Mouse (Mus musculus): ENCODE measurements around the gene Ifi206. TPM values are rescaled to one million over a fixed set of nuclear protein-coding genes. Genes with fewer than 3 reads are reported as not detected.

Gene Ifi206
- polyA plus RNA-seq, 1 experiment from 2014 or later, result 0.12 TPM

DNA sequence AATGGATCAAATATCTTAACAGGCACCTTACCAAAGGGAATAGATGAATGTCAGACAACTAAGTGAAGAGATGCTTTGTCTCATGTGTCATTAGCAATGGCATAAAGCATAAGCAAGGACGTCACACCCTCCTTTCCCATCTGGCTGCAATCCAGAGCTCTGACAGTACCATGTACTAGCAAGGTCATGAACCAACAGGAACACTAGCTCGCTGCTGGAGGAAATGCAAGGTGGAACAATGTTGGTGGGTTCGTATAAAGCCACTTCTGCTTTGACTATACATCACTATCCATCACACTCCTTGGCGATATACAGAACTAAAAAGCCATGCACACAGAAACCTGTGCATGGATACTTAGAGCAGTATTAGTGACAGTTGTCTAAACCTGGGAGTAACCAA is 43.8 kb downstream of the Ifi206 start:
- Histone ChIP-seq H3K27me3 (no peaks in the 10 kb centered on the region), H3K36me3 (no peaks in the 10 kb centered on the region), H3K9me3 (replicated peaks) (no peaks in the 10 kb centered on the region), H3K27ac (no peak overlapping the region), H3K9ac (no peak overlapping the region), H3K4me1 (replicated peaks) (no peaks in the 10 kb centered on the region), H3K4me3 (replicated peaks) (no peak overlapping the region), H3K4me2 (no peak overlapping the region)
- no peak for ATAC-seq (ENCODE audit: low read depth)
- no peak for DNase-seq
- 49% methylated on average over 4 of the region's 4 CpGs for WGBS (ENCODE audit: insufficient replicate concordance)

DNA sequence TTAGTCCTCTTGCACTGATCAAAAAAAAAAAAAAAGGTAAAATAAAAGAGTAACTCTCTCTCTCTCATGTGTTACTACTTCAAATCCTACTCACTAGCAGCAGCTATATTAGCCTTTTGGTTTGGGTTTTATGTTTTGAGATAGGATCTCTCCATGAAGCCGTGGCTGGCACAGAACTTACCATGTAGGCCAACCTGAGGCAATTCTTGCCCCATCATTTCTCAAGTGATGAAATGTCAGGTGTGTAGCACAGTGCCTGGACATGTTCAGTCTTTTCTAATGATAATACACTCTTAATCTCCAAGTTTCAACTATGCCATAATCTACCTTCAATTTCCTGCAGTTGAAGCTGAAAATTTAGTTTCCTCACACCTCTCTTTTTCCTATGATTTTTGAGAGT is 47.8 kb downstream of the Ifi206 start:
- DNase-seq, result no peak
- H3K4me1 ChIP-seq (replicated peaks), result 0 out of 2 replicates have a peak, but pooled peaks cover 3% of the 10 kb centered on the region
- H3K36me3 ChIP-seq, result no peaks in the 10 kb centered on the region
- 69% methylated on average over 1 of the region's 1 CpGs for WGBS (ENCODE audit: insufficient replicate concordance)
- H3K4me3 ChIP-seq (replicated peaks), result no peak overlapping the region
- no peaks in the 10 kb centered on the region for H3K9me3 ChIP-seq (replicated peaks)
- H3K4me2 ChIP-seq, result no peak overlapping the region
- ATAC-seq (ENCODE audit: low read depth), result no peak
- H3K27ac ChIP-seq, result no peak overlapping the region
- H3K27me3 ChIP-seq, result no peaks in the 10 kb centered on the region
- H3K9ac ChIP-seq, result no peak overlapping the region

DNA sequence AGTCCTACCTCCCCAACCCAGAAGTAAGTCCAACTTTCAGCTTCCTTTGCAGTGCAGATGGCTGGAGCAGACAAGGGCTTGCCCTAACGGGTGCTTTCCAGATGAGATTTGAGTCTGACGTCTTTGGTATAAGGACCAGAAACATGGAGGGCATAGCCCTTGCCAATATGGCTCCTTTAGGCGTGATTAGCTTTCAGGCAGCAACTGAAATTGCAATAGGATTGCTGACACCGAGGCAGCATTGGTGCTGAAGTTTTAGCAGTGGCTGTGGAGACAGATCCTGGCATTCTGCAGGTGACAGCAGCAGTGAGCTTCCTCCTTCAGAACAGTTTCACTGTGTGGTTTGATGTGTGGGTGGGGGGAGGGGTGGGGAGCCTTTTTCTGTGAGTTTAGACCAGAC is 49.6 kb downstream of the Ifi206 start:
- DNase-seq (no peak), ATAC-seq (ENCODE audit: low read depth) (no peak)
- Histone ChIP-seq H3K4me2 (no peak overlapping the region), H3K27me3 (no peaks in the 10 kb centered on the region), H3K9me3 (replicated peaks) (no peaks in the 10 kb centered on the region), H3K27ac (no peak overlapping the region), H3K9ac (no peak overlapping the region), H3K4me3 (replicated peaks) (no peak overlapping the region), H3K4me1 (replicated peaks) (0 out of 2 replicates have a peak, but pooled peaks cover 3% of the 10 kb centered on the region), H3K36me3 (no peaks in the 10 kb centered on the region)
- WGBS (ENCODE audit: insufficient replicate concordance), result 21% methylated on average over 4 of the region's 4 CpGs

DNA sequence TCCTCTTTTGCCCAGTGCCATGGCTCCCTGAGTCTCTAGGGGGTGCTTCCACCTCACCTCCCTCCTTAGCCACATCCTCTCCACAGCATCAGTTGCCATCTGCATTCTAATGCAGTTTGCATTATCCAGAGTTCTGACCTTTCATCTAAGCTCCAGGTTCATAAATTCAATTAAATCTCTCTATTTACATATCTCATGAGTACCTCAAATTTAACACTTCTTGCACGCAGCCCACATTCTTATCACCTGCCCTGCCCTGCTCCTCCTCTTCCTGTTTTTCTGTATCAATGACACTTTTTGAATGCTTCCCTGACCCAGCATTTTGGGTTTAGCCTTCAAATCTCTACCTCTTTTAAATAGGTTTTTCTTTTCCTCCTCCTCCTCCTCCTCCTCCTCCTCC is 50.2 kb downstream of the Ifi206 start:
- 12% methylated on average over 1 of the region's 1 CpGs for WGBS (ENCODE audit: insufficient replicate concordance)

DNA sequence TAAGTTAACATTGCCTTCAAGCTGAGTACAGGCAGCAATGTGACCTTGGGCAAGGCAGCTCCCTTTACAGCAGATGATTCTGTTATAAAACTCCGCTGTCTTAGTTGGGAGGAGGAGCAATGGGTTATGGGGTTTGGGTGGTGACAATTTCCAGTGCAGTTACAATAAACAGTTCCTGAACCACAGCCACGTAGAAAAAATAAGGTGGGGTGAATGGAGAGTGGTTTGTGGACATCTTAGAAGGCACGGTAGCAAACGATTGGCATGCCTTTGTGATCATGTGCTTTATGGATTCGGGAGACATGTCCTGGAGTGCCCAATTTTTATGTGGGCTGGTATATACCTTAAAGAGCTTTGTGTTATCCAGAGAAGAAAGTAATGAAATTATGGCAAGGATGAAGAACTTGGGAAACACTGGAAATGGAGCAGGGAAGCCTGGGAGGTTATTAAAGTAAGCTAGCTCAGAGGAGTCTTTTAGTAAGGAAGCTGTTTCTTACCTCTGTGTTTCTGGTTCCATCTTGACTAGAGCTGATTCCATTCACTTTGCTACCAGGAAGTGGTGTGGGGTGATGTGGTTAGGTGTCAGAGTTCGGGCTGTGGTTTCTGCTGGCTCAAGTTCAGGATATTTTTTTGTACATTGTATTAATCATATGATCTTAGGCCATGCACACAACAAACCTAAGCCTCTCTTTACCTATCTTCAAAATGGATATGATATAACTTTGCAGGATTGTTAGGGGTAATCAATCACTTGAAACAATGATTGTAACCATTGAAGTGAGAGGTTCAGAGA is 53.5 kb downstream of the Ifi206 start:
- Histone ChIP-seq H3K27ac (no peak overlapping the region), H3K4me3 (replicated peaks) (no peak overlapping the region), H3K27me3 (no peaks in the 10 kb centered on the region), H3K36me3 (no peaks in the 10 kb centered on the region), H3K4me1 (replicated peaks) (0 out of 2 replicates have a peak, but pooled peaks cover 3% of the 10 kb centered on the region), H3K9ac (no peak overlapping the region), H3K9me3 (replicated peaks) (no peaks in the 10 kb centered on the region), H3K4me2 (no peak overlapping the region)
- ATAC-seq (ENCODE audit: low read depth) (no peak), DNase-seq (no peak)
- 42% methylated on average over 6 of the region's 6 CpGs for WGBS (ENCODE audit: insufficient replicate concordance)

More for the DNA sequence above, 50.2 kb downstream of the Ifi206 start:
- no peaks in the 10 kb centered on the region for H3K27me3 ChIP-seq
- no peak overlapping the region for H3K4me3 ChIP-seq (replicated peaks)
- no peaks in the 10 kb centered on the region for H3K9me3 ChIP-seq (replicated peaks)
- H3K9ac ChIP-seq, result no peak overlapping the region
- H3K36me3 ChIP-seq, result no peaks in the 10 kb centered on the region
- ATAC-seq (ENCODE audit: low read depth) (no peak), DNase-seq (no peak)
- H3K4me2 ChIP-seq, result no peak overlapping the region
- 0 out of 2 replicates have a peak, but pooled peaks cover 3% of the 10 kb centered on the region for H3K4me1 ChIP-seq (replicated peaks)
- no peak overlapping the region for H3K27ac ChIP-seq

DNA sequence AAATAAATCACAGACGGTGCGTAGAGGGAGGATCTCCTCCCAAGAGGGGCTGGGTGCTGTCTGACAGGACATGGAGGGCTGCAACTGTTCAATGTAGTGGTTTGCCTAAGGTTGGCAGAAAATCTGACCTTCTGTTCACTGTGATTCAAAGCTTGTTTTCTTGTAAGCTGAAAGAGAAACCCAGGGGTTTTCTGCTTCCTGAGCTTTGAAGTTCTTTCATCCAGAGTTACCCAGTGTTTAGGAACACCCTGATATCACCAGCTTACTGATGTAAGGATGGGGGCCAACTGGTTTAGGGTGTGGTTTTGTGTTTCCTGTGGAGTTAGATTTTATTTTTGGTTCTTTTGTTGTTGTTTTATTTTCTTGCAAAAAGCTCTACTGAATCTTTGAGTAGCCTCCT is 58.4 kb downstream of the Ifi206 start:
- ATAC-seq (ENCODE audit: low read depth), result no peak
- Histone ChIP-seq H3K27me3 (no peaks in the 10 kb centered on the region), H3K36me3 (no peaks in the 10 kb centered on the region), H3K9ac (no peak overlapping the region), H3K9me3 (replicated peaks) (no peaks in the 10 kb centered on the region), H3K4me2 (no peak overlapping the region), H3K4me3 (replicated peaks) (no peak overlapping the region), H3K27ac (no peak overlapping the region), H3K4me1 (replicated peaks) (no peaks in the 10 kb centered on the region)
- 93% methylated on average over 2 of the region's 2 CpGs for WGBS (ENCODE audit: insufficient replicate concordance)
- DNase-seq, result no peak

DNA sequence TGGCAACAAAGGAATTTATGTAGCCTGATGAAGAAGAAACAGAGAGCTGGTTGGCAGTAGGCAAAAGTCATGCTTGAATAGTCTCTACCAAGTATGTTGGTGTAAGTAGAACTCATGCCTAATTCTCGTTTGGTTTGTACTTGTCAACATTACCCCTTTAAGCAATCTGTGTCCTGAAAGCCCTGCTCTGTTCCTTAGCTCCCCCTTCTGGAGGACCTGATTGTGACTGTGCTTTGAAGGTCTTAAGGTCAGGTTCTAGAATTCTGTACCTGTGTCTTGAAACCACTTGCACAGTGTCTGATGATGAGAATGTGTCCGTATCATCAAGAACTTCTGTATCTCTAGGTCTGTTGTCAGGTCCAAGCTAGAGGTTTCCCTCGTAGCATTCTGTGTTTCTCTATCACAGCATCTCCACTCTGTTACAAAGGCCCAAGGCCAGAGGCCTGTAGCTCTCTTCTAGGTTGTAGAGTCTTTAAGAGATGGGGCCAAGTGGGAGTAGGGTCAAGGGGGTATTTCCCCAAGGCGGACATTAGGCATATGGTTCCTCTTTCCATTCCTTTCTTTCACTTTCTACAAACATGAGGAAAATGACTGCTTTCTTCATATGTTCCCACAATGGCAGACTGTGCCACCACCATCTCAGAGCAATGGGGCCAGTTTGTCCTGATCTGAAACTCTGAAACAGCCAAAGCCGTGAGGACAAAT is 60.7 kb downstream of the Ifi206 start:
- 67% methylated on average over 5 of the region's 5 CpGs for WGBS (ENCODE audit: insufficient replicate concordance)
- Histone ChIP-seq H3K9me3 (replicated peaks) (no peaks in the 10 kb centered on the region), H3K4me1 (replicated peaks) (no peaks in the 10 kb centered on the region), H3K9ac (no peak overlapping the region), H3K4me3 (replicated peaks) (no peak overlapping the region), H3K4me2 (no peak overlapping the region), H3K36me3 (no peaks in the 10 kb centered on the region), H3K27me3 (no peaks in the 10 kb centered on the region), H3K27ac (no peak overlapping the region)
- no peak for DNase-seq
- no peak for ATAC-seq (ENCODE audit: low read depth)

DNA sequence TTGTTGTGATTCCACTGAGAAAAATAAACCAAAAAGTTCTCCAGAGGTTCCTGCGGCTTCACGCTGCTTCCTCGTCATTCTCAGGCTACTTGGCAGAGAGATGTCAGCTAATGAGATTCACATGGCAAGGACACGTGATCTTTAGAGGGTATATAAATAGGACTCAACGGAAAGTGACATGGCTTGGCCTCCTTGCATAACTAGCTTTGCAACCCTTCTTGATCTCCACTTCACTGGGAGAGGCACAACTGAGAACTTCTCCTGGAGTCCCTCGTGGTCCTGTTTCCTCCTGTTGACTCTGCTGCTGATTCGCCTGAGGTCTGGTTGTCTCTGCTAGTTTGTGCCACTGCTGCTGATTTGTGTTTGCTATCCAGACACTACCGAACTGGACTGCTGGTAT is 63.5 kb downstream of the Ifi206 start:
- no peak for DNase-seq
- WGBS (ENCODE audit: insufficient replicate concordance), result 61% methylated on average over 8 of the region's 8 CpGs
- no peak overlapping the region for H3K4me2 ChIP-seq

DNA sequence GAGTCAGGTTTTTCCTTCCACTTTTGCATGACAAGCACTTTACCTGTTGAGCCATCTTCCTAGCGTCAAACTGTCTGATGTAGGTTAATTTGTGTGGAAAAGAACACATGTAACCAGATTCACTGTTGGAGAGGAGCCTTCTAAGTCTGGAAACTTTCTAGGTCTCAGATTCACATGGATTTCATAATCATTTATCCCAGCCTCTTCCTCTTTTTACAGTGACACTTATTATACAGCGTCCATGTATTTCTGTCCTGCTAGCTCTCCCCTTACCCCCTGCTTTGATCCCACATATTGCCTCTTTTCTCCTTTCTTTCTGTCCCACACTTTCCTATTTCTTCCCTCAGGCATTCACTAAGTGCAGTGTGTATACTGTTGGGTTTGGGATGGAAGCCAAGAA is 64.5 kb downstream of the Ifi206 start:
- Histone ChIP-seq H3K4me1 (replicated peaks) (no peaks in the 10 kb centered on the region), H3K9me3 (replicated peaks) (no peaks in the 10 kb centered on the region), H3K4me2 (no peak overlapping the region), H3K27ac (no peak overlapping the region), H3K9ac (no peak overlapping the region), H3K36me3 (no peaks in the 10 kb centered on the region), H3K4me3 (replicated peaks) (no peak overlapping the region), H3K27me3 (no peaks in the 10 kb centered on the region)
- WGBS (ENCODE audit: insufficient replicate concordance), result 59% methylated on average over 2 of the region's 2 CpGs
- no peak for ATAC-seq (ENCODE audit: low read depth)
- DNase-seq, result no peak

More for the DNA sequence above, 63.5 kb downstream of the Ifi206 start:
- Histone ChIP-seq H3K9ac (no peak overlapping the region), H3K9me3 (replicated peaks) (no peaks in the 10 kb centered on the region), H3K27ac (no peak overlapping the region), H3K4me1 (replicated peaks) (no peaks in the 10 kb centered on the region), H3K36me3 (no peaks in the 10 kb centered on the region), H3K27me3 (no peaks in the 10 kb centered on the region), H3K4me3 (replicated peaks) (no peak overlapping the region)
- no peak for ATAC-seq (ENCODE audit: low read depth)

DNA sequence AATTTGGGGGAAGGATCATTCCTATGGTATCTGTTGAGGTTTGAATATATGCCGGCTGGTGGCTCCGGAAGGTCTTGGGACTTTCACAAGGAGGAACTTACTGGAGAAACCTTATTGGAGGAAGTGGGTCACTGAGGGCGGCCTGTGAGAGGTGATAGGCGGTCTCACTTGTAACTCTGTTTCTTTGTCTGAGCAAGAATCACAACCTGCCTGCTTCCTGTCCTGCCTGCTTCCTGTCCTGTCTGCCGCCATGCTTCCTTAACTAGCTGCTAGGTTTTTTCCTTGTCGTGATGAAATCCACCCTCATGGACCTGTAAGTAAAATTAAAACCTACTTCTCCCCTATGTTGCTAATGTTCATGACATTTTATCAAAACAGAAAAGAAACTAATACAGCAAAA is 70.5 kb downstream of the Ifi206 start:
- Histone ChIP-seq H3K36me3 (no peaks in the 10 kb centered on the region), H3K4me2 (no peak overlapping the region), H3K27ac (no peak overlapping the region), H3K4me3 (replicated peaks) (no peak overlapping the region), H3K27me3 (no peaks in the 10 kb centered on the region), H3K9me3 (replicated peaks) (no peaks in the 10 kb centered on the region), H3K4me1 (replicated peaks) (no peaks in the 10 kb centered on the region), H3K9ac (no peak overlapping the region)
- peak; percentile 57 for ATAC-seq (ENCODE audit: low read depth)
- 22% methylated on average over 6 of the region's 6 CpGs for WGBS (ENCODE audit: insufficient replicate concordance)
- DNase-seq, result peak; percentile 12

DNA sequence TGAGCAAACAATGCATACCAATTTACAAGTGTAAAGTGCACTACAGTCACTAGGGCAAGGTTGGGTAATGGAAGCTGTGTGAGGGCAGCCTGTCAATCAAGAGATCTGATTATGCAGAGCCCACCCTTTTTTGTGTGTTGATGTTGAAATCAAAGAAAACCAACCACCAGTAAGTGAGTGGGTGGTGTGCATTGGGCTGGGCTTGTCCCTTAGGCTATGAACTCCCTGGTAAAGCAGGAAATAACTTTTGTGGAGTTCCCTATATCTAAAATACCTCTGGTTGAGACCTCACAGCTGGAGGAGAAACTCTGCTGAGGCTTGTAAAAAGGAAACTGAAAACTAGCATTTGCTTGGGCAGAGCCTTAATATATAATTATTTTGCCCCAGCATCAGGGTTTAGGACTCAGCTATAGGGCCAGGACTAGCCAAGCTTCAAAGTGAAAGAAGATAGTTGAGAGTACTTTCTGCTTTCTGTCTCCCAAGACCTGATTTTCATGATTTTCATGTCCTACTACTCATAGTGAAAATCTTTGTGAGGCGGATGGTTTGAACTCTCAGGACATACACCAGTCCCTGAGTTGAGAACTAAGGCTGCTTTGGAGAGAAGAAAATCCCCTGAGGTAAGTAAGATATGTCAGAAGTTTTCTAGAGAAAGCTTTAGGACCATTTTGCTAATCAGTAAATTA is 71.8 kb downstream of the Ifi206 start:
- DNase-seq, result no peak
- WGBS (ENCODE audit: insufficient replicate concordance), result 64% methylated on average over 1 of the region's 1 CpGs
- H3K9me3 ChIP-seq (replicated peaks), result no peaks in the 10 kb centered on the region
- H3K27me3 ChIP-seq, result no peaks in the 10 kb centered on the region
- ATAC-seq (ENCODE audit: low read depth), result peak; percentile 86
- no peak overlapping the region for H3K4me3 ChIP-seq (replicated peaks)
- no peak overlapping the region for H3K27ac ChIP-seq
- H3K4me1 ChIP-seq (replicated peaks), result no peaks in the 10 kb centered on the region
- H3K36me3 ChIP-seq, result no peaks in the 10 kb centered on the region
- no peak overlapping the region for H3K9ac ChIP-seq
- peak overlapping the region; percentile 4; the same call in 1 of the 2 replicates for H3K4me2 ChIP-seq
